Mouse (Mus musculus) retina, postnatal 7 days (tissue): ENCODE measurements at regions not wholly inside any gene's neighbourhood (a gene's known extent, or its start where the extent isn't known, plus 50 kb on each side); places are given as distances from the start of the nearest gene placed in this dataset.

Experiments used
- DNase-seq: peaks from one replicate; pipeline ENCODE4 v3.0.0-alpha.2; 2012; ENCODE audit warnings: low read depth, low spot score

GRCm38 (mm10) chr5:39557376-39558001 is 197.8 kb downstream of the Hs3st1 start:
- DNase-seq = no peak

GRCm38 (mm10) chr5:39537044-39537443 is 218.2 kb downstream of the Hs3st1 start:
- DNase-seq = no peak

GRCm38 (mm10) chr5:39536351-39536750 is 218.9 kb downstream of the Hs3st1 start:
- DNase-seq = no peak

- DNase-seq = no peak
These were observed 245.0 kb downstream of the Hs3st1 start for GRCm38 (mm10) chr5:39510246-39510645.

GRCm38 (mm10) chr5:39482756-39483155 is 272.5 kb downstream of the Hs3st1 start:
- no peak for DNase-seq

- no peak for DNase-seq
These were observed 297.2 kb downstream of the Hs3st1 start for GRCm38 (mm10) chr5:39458116-39458525.

GRCm38 (mm10) chr5:39453706-39454105 is 301.6 kb downstream of the Hs3st1 start:
- DNase-seq = no peak

- no peak for DNase-seq
These were observed 314.5 kb downstream of the Hs3st1 start for GRCm38 (mm10) chr5:39440817-39441216.

GRCm38 (mm10) chr5:39437463-39438201 is 317.6 kb downstream of the Hs3st1 start:
- no peak for DNase-seq

GRCm38 (mm10) chr5:39426053-39426452 is 329.2 kb downstream of the Hs3st1 start:
- DNase-seq = no peak

GRCm38 (mm10) chr5:39423720-39424119 is 331.6 kb downstream of the Hs3st1 start:
- DNase-seq = no peak

- DNase-seq = peak; percentile 9
These were observed 336.5 kb downstream of the Hs3st1 start for GRCm38 (mm10) chr5:39418795-39419194.

GRCm38 (mm10) chr5:39417845-39418154 is 337.5 kb downstream of the Hs3st1 start:
- DNase-seq = no peak

- DNase-seq = no peak
These were observed 338.0 kb downstream of the Hs3st1 start for GRCm38 (mm10) chr5:39417121-39417844.

GRCm38 (mm10) chr5:39416597-39417023 is 338.7 kb downstream of the Hs3st1 start:
- DNase-seq = no peak

- DNase-seq = no peak
These were observed 342.5 kb downstream of the Hs3st1 start for GRCm38 (mm10) chr5:39412756-39413155.

GRCm38 (mm10) chr5:39390391-39390987 is 364.8 kb downstream of the Hs3st1 start:
- DNase-seq = no peak

GRCm38 (mm10) chr5:39384410-39384809 is 370.9 kb downstream of the Hs3st1 start:
- no peak for DNase-seq

GRCm38 (mm10) chr5:39374199-39374598 is 381.1 kb downstream of the Hs3st1 start:
- DNase-seq = no peak

- no peak for DNase-seq
These were observed 406.6 kb downstream of the Hs3st1 start for GRCm38 (mm10) chr5:39348680-39349079.

GRCm38 (mm10) chr5:39347019-39347418 is 408.3 kb downstream of the Hs3st1 start:
- no peak for DNase-seq

GRCm38 (mm10) chr5:39337917-39338316 is 417.4 kb downstream of the Hs3st1 start:
- DNase-seq = no peak
